ENCODE assay signal across 11 mouse cellular contexts in genomic region chr2:119520550-119520949, GRCm38 (mm10). TPM values are rescaled to one million over a fixed set of nuclear protein-coding genes. Genes with fewer than 3 reads are reported as not detected.
A peak's percentile ranks its signal among the peaks of the same experiment; 100 is the strongest.
DNase-seq lines count a peak whose midpoint lies in the region; ATAC-seq and TF ChIP-seq lines count a peak whose summit lies in the region.
"Had no signal": no experiment of that assay in that cellular context is flagged by ENCODE, and none has a peak within 500 bp of the region (broad histone marks: within the 10 kb centered on the region; RNA-seq: fewer than 3 reads in every experiment).

No protein-coding gene starts in this region.

- POLR2A ChIA-PET in Patski (lab: Charles Lee), result no interaction called here

- peak; percentile 41 for TF ChIP-seq CTCF in Patski (IDR thresholded peaks at IDR 0.05)

- CTCF ChIA-PET in Patski (lab: Charles Lee), result interaction anchor here (1.2 kb wide), 1 partner anchor 22 kb away, joined by 3 read pairs; no protein-coding TSS in a partner anchor

- in situ Hi-C loops in Patski (cut with MboI; ENCODE audit: low pct_unique_long_range_greater_than_20kb), result loop anchor here (5.0 kb wide), 1 partner anchor 223 kb away; no protein-coding TSS in a partner anchor

- no peak for ATAC-seq in cerebellum, adult (ENCODE audit: insufficient number of reproducible peaks, low FRiP score, low TSS enrichment)
- no peak for ATAC-seq in Patski
- 0 out of 2 replicates have a peak, but pooled peaks have one; percentile 26 for ATAC-seq in megakaryocyte progenitor cell, adult 5-6 weeks (replicated peaks; ENCODE audit: poor library complexity)
- ATAC-seq: liver, postnatal 0 days had no signal

- H3K27me3 ChIP-seq in Patski, result no peaks in the 10 kb centered on the region
- H3K27me3 ChIP-seq: embryonic facial prominence, embryonic 12.5 days had no signal

- DNase-seq in cerebellum, postnatal 14 days, result peak; percentile 3 to 5
- peak; percentile 2 for DNase-seq in layer of hippocampus, adult 9-11 months
- no peak for DNase-seq in layer of hippocampus, adult 9-10 months (ENCODE audit: low spot score)
- DNase-seq in Patski (ENCODE audit: low read depth, low spot score), result no peak
- no peak for DNase-seq in thymus, postnatal 14 days
- no peak for DNase-seq in urinary bladder, postnatal 10 days (ENCODE audit: low spot score)
- DNase-seq: heart, adult 11 months; liver, postnatal 0 days had no signal

RNA-seq across cellular contexts. Expression of gene Exd1, which starts 26.9 kb away (rescaled TPM):
- 1.7 TPM for polyA plus RNA-seq in Patski (2021)
- total RNA-seq in megakaryocyte progenitor cell, adult 5-6 weeks (2015), result not detected in 2 replicates
- total RNA-seq in megakaryocyte progenitor cell, adult 5-6 weeks (2017), result 0.98 and 2.0 TPM in 2 replicates

RNA-seq across cellular contexts. Expression of gene Chp1, which starts 26.9 kb away (rescaled TPM):
- polyA plus RNA-seq in Patski (2021), result 114 TPM
- total RNA-seq in megakaryocyte progenitor cell, adult 5-6 weeks (2015), result 47.9 and 51.9 TPM in 2 replicates
- total RNA-seq in megakaryocyte progenitor cell, adult 5-6 weeks (2017), result 49.1 and 57.9 TPM in 2 replicates

RNA-seq across cellular contexts. Expression of gene Ino80, which starts 43.1 kb away (rescaled TPM):
- polyA plus RNA-seq in Patski (2021), result 17.7 TPM
- total RNA-seq in megakaryocyte progenitor cell, adult 5-6 weeks (2015), result 24.3 and 25.0 TPM in 2 replicates
- 21.5 and 25.4 TPM in 2 replicates for total RNA-seq in megakaryocyte progenitor cell, adult 5-6 weeks (2017)

Comparison
In these comparisons a context has a peak if more than half of its experiments do, and no peak if none do; other contexts are left out.
1. DNase-seq: peak in cerebellum, postnatal 14 days (2 of 2) and layer of hippocampus, adult 9-11 months (single experiment); none in layer of hippocampus, adult 9-10 months (single experiment), Patski (single experiment), thymus, postnatal 14 days (single experiment) and urinary bladder, postnatal 10 days (single experiment).